Comparison of ENCODE assay signal across 15 mouse cellular contexts in the genomic region with DNA sequence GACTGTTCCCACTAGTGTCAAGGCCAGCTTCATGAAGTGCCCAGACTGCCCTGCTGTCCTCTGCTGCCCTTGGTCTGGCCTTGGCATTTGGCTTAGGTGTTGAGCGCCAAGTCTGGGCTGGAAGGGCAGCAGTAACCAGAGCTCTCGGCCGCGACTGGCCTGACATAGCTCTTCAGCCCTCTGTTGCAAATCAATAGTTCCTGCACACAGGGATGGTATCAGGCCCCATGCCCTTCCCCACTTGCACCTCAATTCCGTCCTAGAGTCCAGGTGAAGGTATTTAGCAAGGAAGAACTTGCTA. TPM values are rescaled to one million over a fixed set of nuclear protein-coding genes. Genes with fewer than 3 reads are reported as not detected.
DNase-seq lines count a peak whose midpoint lies in the region; ATAC-seq lines count a peak whose summit lies in the region.
"Had no signal": no experiment of that assay in that cellular context is flagged by ENCODE, and none has a peak within 500 bp of the region (broad histone marks: within the 10 kb centered on the region; RNA-seq: fewer than 3 reads in every experiment).

No protein-coding gene starts in this region.

- 90% methylated on average over 5 of the region's 5 CpGs for WGBS in heart, embryonic 12.5 days
- 89% methylated on average over 5 of the region's 5 CpGs for WGBS in hindbrain, embryonic 10.5 days

- H3K4me1 ChIP-seq in heart, embryonic 12.5 days (replicated peaks): peaks cover 24% of the 10 kb centered on the region
- peaks cover 17% of the 10 kb centered on the region for H3K4me1 ChIP-seq in hindbrain, embryonic 10.5 days (replicated peaks)

- H3K9me3 ChIP-seq in heart, embryonic 12.5 days (replicated peaks): no peaks in the 10 kb centered on the region
- no peaks in the 10 kb centered on the region for H3K9me3 ChIP-seq in hindbrain, embryonic 10.5 days
- H3K9me3 ChIP-seq: hindbrain, embryonic 12.5 days; intestine, embryonic 15.5 days; limb, embryonic 12.5 days had no signal

- no peak overlapping the region for H3K4me2 ChIP-seq in heart, embryonic 12.5 days
- H3K4me2 ChIP-seq: hindbrain, embryonic 12.5 days; intestine, embryonic 15.5 days; limb, embryonic 12.5 days; midbrain, embryonic 11.5 days had no signal

- H3K4me3 ChIP-seq in heart, embryonic 12.5 days: no peak overlapping the region
- H3K4me3 ChIP-seq in hindbrain, embryonic 10.5 days: no peak overlapping the region
- H3K4me3 ChIP-seq: hindbrain, embryonic 12.5 days; intestine, embryonic 15.5 days; limb, embryonic 12.5 days had no signal

- H3K27me3 ChIP-seq in heart, embryonic 12.5 days (replicated peaks): no peaks in the 10 kb centered on the region
- no peaks in the 10 kb centered on the region for H3K27me3 ChIP-seq in hindbrain, embryonic 10.5 days (ENCODE audit: insufficient read depth, poor library complexity, severe bottlenecking)
- H3K27me3 ChIP-seq: hindbrain, embryonic 12.5 days; intestine, embryonic 15.5 days; limb, embryonic 12.5 days had no signal

- DNase-seq in heart, adult 11 months: peak; percentile 93
- DNase-seq in adrenal gland, adult 18-20 months (ENCODE audit: low spot score in 2 of 2): peak; percentile 51 to 55
- peak; percentile 77 for DNase-seq in adrenal gland, postnatal 10 days
- DNase-seq in gastrocnemius, postnatal 25 days: peak; percentile 73
- DNase-seq in kidney, postnatal 14 days: no peak
- no peak for DNase-seq in hindbrain, embryonic 10.5 days (ENCODE audit: low spot score)
- DNase-seq: lung, postnatal 36 days had no signal

- H3K9ac ChIP-seq in heart, embryonic 12.5 days: no peak overlapping the region
- H3K9ac ChIP-seq: hindbrain, embryonic 12.5 days; intestine, embryonic 15.5 days; limb, embryonic 12.5 days had no signal

- H3K36me3 ChIP-seq in heart, embryonic 12.5 days: peaks cover 85% of the 10 kb centered on the region
- peaks cover 88% of the 10 kb centered on the region for H3K36me3 ChIP-seq in hindbrain, embryonic 10.5 days

- no peak overlapping the region for H3K27ac ChIP-seq in heart, embryonic 12.5 days (ENCODE audit: poor library complexity, severe bottlenecking)
- no peak overlapping the region for H3K27ac ChIP-seq in hindbrain, embryonic 10.5 days
- H3K27ac ChIP-seq: hindbrain, embryonic 12.5 days; intestine, embryonic 15.5 days; limb, embryonic 12.5 days had no signal

- ATAC-seq in heart, embryonic 12.5 days (ENCODE audit: insufficient number of reproducible peaks, low FRiP score): no peak
- ATAC-seq: forebrain, embryonic 14.5 days; intestine, embryonic 15.5 days had no signal

RNA-seq across cellular contexts. Expression of a gene that starts 4.3 kb away (rescaled TPM):
- 2.4 and 3.1 TPM in 2 replicates for polyA plus RNA-seq in heart, embryonic 12.5 days (2016; fragmentation: Nextera tagmentation; extraction: Ambion mirVana)
- total RNA-seq in adrenal gland, adult 18-20 months (2021): 1 to 10 TPM; 2.0 to 3.5 TPM
- total RNA-seq in adrenal gland, postnatal 10 days (2021): 1 to 10 TPM; 2.7 to 3.4 TPM
- total RNA-seq in gastrocnemius, postnatal 25 days (2021): 1 to 10 TPM; 1.9 to 2.4 TPM
- polyA plus RNA-seq in hindbrain, embryonic 10.5 days (2016; fragmentation: Nextera tagmentation; extraction: Ambion mirVana): 2.4 and 3.4 TPM in 2 replicates

RNA-seq across cellular contexts. Expression of a gene that starts 8.2 kb away (rescaled TPM):
- 23.2 and 24.5 TPM in 2 replicates for polyA plus RNA-seq in heart, embryonic 12.5 days (2016; fragmentation: Nextera tagmentation; extraction: Ambion mirVana)
- total RNA-seq in adrenal gland, adult 18-20 months (2021): 10 to 100 TPM; 19.8 to 20.1 TPM
- total RNA-seq in adrenal gland, postnatal 10 days (2021): 10 to 100 TPM; 18.5 to 21.0 TPM
- total RNA-seq in gastrocnemius, postnatal 25 days (2021): 1 to 10 TPM; 6.0 to 6.2 TPM
- polyA plus RNA-seq in hindbrain, embryonic 10.5 days (2016; fragmentation: Nextera tagmentation; extraction: Ambion mirVana): 24.9 and 30.7 TPM in 2 replicates

RNA-seq across cellular contexts. Expression of a gene that starts 23.0 kb away (rescaled TPM):
- 0.31 and 0.37 TPM in 2 replicates for polyA plus RNA-seq in heart, embryonic 12.5 days (2016; fragmentation: Nextera tagmentation; extraction: Ambion mirVana)
- total RNA-seq in adrenal gland, adult 18-20 months (2021): under 1 TPM in 1 of 2 experiments, not detected in 1; 0.23 TPM
- total RNA-seq in adrenal gland, postnatal 10 days (2021): 10 to 100 TPM; 12.8 to 28.1 TPM
- total RNA-seq in gastrocnemius, postnatal 25 days (2021): not detected
- polyA plus RNA-seq in hindbrain, embryonic 10.5 days (2016; fragmentation: Nextera tagmentation; extraction: Ambion mirVana): 0.34 and 0.39 TPM in 2 replicates
- total RNA-seq: layer of hippocampus, adult 8-10 months; left cerebral cortex, adult 8-10 months had no signal
- polyA plus RNA-seq: forebrain, embryonic 14.5 days had no signal

RNA-seq across cellular contexts. Expression of a gene that starts 25.9 kb away (rescaled TPM):
- 32.8 and 37.0 TPM in 2 replicates for polyA plus RNA-seq in heart, embryonic 12.5 days (2016; fragmentation: Nextera tagmentation; extraction: Ambion mirVana)
- 10 to 100 TPM; 54.0 to 63.2 TPM for total RNA-seq in adrenal gland, adult 18-20 months (2021)
- total RNA-seq in adrenal gland, postnatal 10 days (2021): 10 to 100 TPM; 54.3 to 71.9 TPM
- total RNA-seq in gastrocnemius, postnatal 25 days (2021): 100 to 1,000 TPM; 163 to 169 TPM
- polyA plus RNA-seq in hindbrain, embryonic 10.5 days (2016; fragmentation: Nextera tagmentation; extraction: Ambion mirVana): 36.6 and 39.1 TPM in 2 replicates

RNA-seq across cellular contexts. Expression of a gene that starts 37.2 kb away (rescaled TPM):
- polyA plus RNA-seq in heart, embryonic 12.5 days (2016; fragmentation: Nextera tagmentation; extraction: Ambion mirVana): 48.0 and 51.1 TPM in 2 replicates
- 10 to 100 TPM; 71.8 to 86.6 TPM for total RNA-seq in adrenal gland, adult 18-20 months (2021)
- total RNA-seq in adrenal gland, postnatal 10 days (2021): 10 to 100 TPM; 72.2 to 81.8 TPM
- 10 to 100 TPM; 32.9 to 34.4 TPM for total RNA-seq in gastrocnemius, postnatal 25 days (2021)
- 77.0 and 83.8 TPM in 2 replicates for polyA plus RNA-seq in hindbrain, embryonic 10.5 days (2016; fragmentation: Nextera tagmentation; extraction: Ambion mirVana)

Comparison
In these comparisons a context has a peak if more than half of its experiments do, and no peak if none do; other contexts are left out.
1. RNA of a gene that starts 23.0 kb away (total RNA-seq): 12.8 to 28.1 TPM in adrenal gland, postnatal 10 days; 0.23 TPM in adrenal gland, adult 18-20 months and not detected in gastrocnemius, postnatal 25 days; every median in the first group is over 10 times any median in the second.
2. DNase-seq: peak in heart, adult 11 months (single experiment), adrenal gland, adult 18-20 months (2 of 2), adrenal gland, postnatal 10 days (single experiment) and gastrocnemius, postnatal 25 days (single experiment); none in kidney, postnatal 14 days (single experiment) and hindbrain, embryonic 10.5 days (single experiment).